Mouse (Mus musculus): ENCODE data around the gene Acap2. TPM values are rescaled to one million over a fixed set of nuclear protein-coding genes. Genes with fewer than 3 reads are reported as not detected.

The Acap2 gene
- polyA plus RNA-seq, 1 experiment, result 6.3 TPM

DNA sequence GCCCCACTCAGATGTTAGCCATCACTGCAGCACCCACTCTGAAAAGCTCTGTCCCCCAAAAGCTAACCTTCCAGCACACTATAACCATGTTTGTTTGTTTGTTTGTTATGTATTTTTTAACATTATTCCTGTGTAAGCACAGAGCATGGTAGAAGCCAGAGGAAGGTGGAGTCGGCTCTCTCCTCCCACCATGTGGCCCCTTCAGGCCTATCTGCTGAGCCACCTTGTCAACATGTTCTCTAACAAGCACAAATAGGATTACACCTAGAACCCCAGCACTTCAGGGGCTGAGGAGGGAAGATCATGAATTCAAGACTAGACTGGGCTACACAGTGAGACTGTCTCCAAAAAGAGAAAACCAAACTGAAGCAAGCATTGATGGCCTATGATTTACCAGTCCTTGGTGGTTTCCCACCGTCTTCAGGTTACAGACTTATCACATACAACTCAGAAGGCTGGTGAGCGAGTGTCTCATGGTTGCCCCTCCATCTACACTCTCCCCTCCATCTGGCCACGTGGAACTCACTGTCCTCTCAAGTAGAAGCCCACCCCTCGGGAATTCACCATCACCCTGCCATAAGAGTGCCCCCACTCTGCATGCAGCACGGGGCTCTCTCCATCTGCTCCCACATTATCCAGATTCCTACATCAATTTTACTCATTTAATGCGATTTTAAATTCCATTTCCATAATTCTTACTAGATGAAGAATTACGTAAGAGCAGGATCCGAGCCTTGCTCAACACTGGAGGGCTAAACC is 26.0 kb downstream of the Acap2 start:
- Histone ChIP-seq H3K27me3 (ENCODE audit: control insufficient read depth, insufficient read depth, insufficient read length) (no peaks in the 10 kb centered on the region), H3K79me2 (ENCODE audit: control insufficient read depth, insufficient read depth) (peaks cover 53% of the 10 kb centered on the region), H3K4me2 (ENCODE audit: low read depth) (no peak overlapping the region), H3ac (ENCODE audit: control insufficient read depth, insufficient read length) (no peak overlapping the region), H3K4me3 (no peak overlapping the region), H3K36me3 (ENCODE audit: control insufficient read depth, insufficient read depth) (no peaks in the 10 kb centered on the region)
- TF ChIP-seq TCF3 (IDR thresholded peaks at IDR 0.05; ENCODE audit: insufficient read length, low read depth) (no peak), TCF12 (IDR thresholded peaks at IDR 0.05; ENCODE audit: insufficient read depth, poor library complexity, severe bottlenecking) (no peak), SRF (IDR thresholded peaks at IDR 0.05; ENCODE audit: control insufficient read depth, insufficient read length, low read depth) (no peak), MYOG (IDR thresholded peaks at IDR 0.05; ENCODE audit: control insufficient read depth in 1 of 3, insufficient read depth in 1 of 3, insufficient read length in 2 of 3, low read depth in 2 of 3) (no peak), POLR2AphosphoS2 (IDR thresholded peaks at IDR 0.05; ENCODE audit: insufficient read length, low read depth) (no peak), E2F4 (IDR thresholded peaks at IDR 0.05; ENCODE audit: insufficient read depth) (no peak), MAX (IDR thresholded peaks at IDR 0.05; ENCODE audit: low read depth) (no peak), CEBPB (IDR thresholded peaks at IDR 0.05; ENCODE audit: insufficient read depth, poor library complexity, severe bottlenecking) (no peak), POLR2A (IDR thresholded peaks at IDR 0.05; ENCODE audit: insufficient read length, low read depth) (no peak), MYOD1 (IDR thresholded peaks at IDR 0.05; ENCODE audit: control insufficient read depth in 1 of 3, insufficient read length in 2 of 3, low read depth in 2 of 3) (no peak)

DNA sequence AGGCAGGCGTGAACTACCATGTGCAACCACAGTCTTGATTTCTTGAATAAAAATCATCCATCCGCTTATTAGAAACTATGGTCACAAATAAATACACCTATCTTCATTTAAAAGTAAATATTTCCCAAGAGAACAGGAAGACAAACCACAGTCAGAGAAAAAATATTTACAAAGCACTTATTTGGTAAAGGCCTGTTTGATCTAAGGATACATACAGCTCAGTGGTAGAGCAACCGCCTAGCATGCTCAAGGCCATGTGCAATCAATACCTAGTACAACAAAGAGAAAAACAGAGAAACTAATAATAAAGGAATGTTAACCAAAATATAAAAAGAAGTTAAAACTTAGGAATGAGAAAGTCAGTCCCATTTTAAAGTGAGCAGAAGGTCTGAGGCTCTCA is 28.8 kb downstream of the Acap2 start:
- Histone ChIP-seq H3K4me3 (no peak overlapping the region), H3K79me2 (ENCODE audit: control insufficient read depth, insufficient read depth) (peaks cover 53% of the 10 kb centered on the region), H3K4me2 (ENCODE audit: low read depth) (no peak overlapping the region), H3K36me3 (ENCODE audit: control insufficient read depth, insufficient read depth) (no peaks in the 10 kb centered on the region), H3ac (ENCODE audit: control insufficient read depth, insufficient read length) (no peak overlapping the region), H3K27me3 (ENCODE audit: control insufficient read depth, insufficient read depth, insufficient read length) (no peaks in the 10 kb centered on the region)
- TF ChIP-seq TCF12 (IDR thresholded peaks at IDR 0.05; ENCODE audit: insufficient read depth, poor library complexity, severe bottlenecking) (no peak), E2F4 (IDR thresholded peaks at IDR 0.05; ENCODE audit: insufficient read depth) (no peak), MYOD1 (IDR thresholded peaks at IDR 0.05; ENCODE audit: control insufficient read depth in 1 of 3, insufficient read length in 2 of 3, low read depth in 2 of 3) (no peak), REST (IDR thresholded peaks at IDR 0.05; ENCODE audit: insufficient read depth, insufficient read length) (no peak), MYOG (IDR thresholded peaks at IDR 0.05; ENCODE audit: control insufficient read depth in 1 of 3, insufficient read depth in 1 of 3, insufficient read length in 2 of 3, low read depth in 2 of 3) (no peak), TCF3 (IDR thresholded peaks at IDR 0.05; ENCODE audit: insufficient read length, low read depth) (no peak), POLR2A (IDR thresholded peaks at IDR 0.05; ENCODE audit: insufficient read length, low read depth) (no peak), SRF (IDR thresholded peaks at IDR 0.05; ENCODE audit: control insufficient read depth, insufficient read length, low read depth) (no peak), MAX (IDR thresholded peaks at IDR 0.05; ENCODE audit: low read depth) (no peak), CEBPB (IDR thresholded peaks at IDR 0.05; ENCODE audit: insufficient read depth, poor library complexity, severe bottlenecking) (no peak), POLR2AphosphoS2 (IDR thresholded peaks at IDR 0.05; ENCODE audit: insufficient read length, low read depth) (no peak)

DNA sequence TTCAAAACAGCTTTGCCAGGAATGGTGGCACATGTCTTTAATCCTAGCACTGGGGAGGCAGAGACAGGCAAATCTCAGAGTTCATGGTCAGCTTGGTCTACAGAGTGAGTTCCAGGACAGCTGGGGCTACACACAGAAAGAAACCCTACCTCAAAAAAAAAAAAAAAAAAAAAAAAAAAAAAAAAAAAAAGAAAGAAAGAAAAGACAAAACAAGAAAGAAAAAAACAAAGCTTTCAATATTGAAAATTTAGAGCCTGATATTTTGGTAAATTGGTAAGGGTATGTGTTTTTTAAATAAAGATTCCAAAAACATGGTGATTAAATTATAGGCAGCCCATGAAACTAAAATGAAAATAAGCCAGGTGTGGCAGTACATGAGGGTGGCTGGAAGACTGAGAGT is 29.6 kb downstream of the Acap2 start:
- Histone ChIP-seq H3K36me3 (ENCODE audit: control insufficient read depth, insufficient read depth) (no peaks in the 10 kb centered on the region), H3K27me3 (ENCODE audit: control insufficient read depth, insufficient read depth, insufficient read length) (no peaks in the 10 kb centered on the region), H3K4me2 (ENCODE audit: low read depth) (no peak overlapping the region), H3K4me3 (no peak overlapping the region), H3ac (ENCODE audit: control insufficient read depth, insufficient read length) (no peak overlapping the region), H3K79me2 (ENCODE audit: control insufficient read depth, insufficient read depth) (peaks cover 50% of the 10 kb centered on the region)
- TF ChIP-seq MYOG (IDR thresholded peaks at IDR 0.05; ENCODE audit: control insufficient read depth in 1 of 3, insufficient read depth in 1 of 3, insufficient read length in 2 of 3, low read depth in 2 of 3) (no peak), MYOD1 (IDR thresholded peaks at IDR 0.05; ENCODE audit: control insufficient read depth in 1 of 3, insufficient read length in 2 of 3, low read depth in 2 of 3) (no peak), REST (IDR thresholded peaks at IDR 0.05; ENCODE audit: insufficient read depth, insufficient read length) (no peak), SRF (IDR thresholded peaks at IDR 0.05; ENCODE audit: control insufficient read depth, insufficient read length, low read depth) (no peak), POLR2AphosphoS2 (IDR thresholded peaks at IDR 0.05; ENCODE audit: insufficient read length, low read depth) (no peak), POLR2A (IDR thresholded peaks at IDR 0.05; ENCODE audit: insufficient read length, low read depth) (no peak), CEBPB (IDR thresholded peaks at IDR 0.05; ENCODE audit: insufficient read depth, poor library complexity, severe bottlenecking) (no peak), USF1 (IDR thresholded peaks at IDR 0.05; ENCODE audit: low read depth) (no peak), MAX (IDR thresholded peaks at IDR 0.05; ENCODE audit: low read depth) (no peak), TCF3 (IDR thresholded peaks at IDR 0.05; ENCODE audit: insufficient read length, low read depth) (no peak), TCF12 (IDR thresholded peaks at IDR 0.05; ENCODE audit: insufficient read depth, poor library complexity, severe bottlenecking) (no peak)

DNA sequence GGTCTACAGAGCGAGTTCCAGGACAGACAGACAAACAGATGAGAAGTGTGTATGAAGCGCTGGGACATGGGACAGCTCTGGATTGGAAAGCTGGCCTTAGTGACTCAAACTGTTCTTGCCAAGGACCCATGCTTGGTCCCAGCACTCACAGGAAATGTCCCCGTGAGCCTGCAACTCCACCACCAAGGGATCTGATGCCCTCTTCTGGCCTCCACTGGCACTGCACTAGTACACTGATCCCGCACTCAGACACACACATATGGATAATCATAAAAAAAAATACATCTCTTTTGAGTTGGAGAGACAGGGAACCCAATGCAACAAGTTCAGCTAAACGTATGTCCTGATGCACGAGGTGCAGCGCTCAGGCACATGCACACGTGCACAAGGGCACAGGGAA is 30.7 kb downstream of the Acap2 start:
- Histone ChIP-seq H3K79me2 (ENCODE audit: control insufficient read depth, insufficient read depth) (peaks cover 43% of the 10 kb centered on the region), H3ac (ENCODE audit: control insufficient read depth, insufficient read length) (no peak overlapping the region), H3K4me3 (no peak overlapping the region), H3K36me3 (ENCODE audit: control insufficient read depth, insufficient read depth) (no peaks in the 10 kb centered on the region), H3K4me2 (ENCODE audit: low read depth) (no peak overlapping the region), H3K27me3 (ENCODE audit: control insufficient read depth, insufficient read depth, insufficient read length) (no peaks in the 10 kb centered on the region)
- TF ChIP-seq POLR2A (IDR thresholded peaks at IDR 0.05; ENCODE audit: insufficient read length, low read depth), result no peak
- no peak for TF ChIP-seq E2F4 (IDR thresholded peaks at IDR 0.05; ENCODE audit: insufficient read depth)
- no peak for TF ChIP-seq MAX (IDR thresholded peaks at IDR 0.05; ENCODE audit: low read depth)
- no peak for TF ChIP-seq TCF3 (IDR thresholded peaks at IDR 0.05; ENCODE audit: insufficient read length, low read depth)
- no peak for TF ChIP-seq SRF (IDR thresholded peaks at IDR 0.05; ENCODE audit: control insufficient read depth, insufficient read length, low read depth)
- no peak for TF ChIP-seq TCF12 (IDR thresholded peaks at IDR 0.05; ENCODE audit: insufficient read depth, poor library complexity, severe bottlenecking)
- no peak for TF ChIP-seq REST (IDR thresholded peaks at IDR 0.05; ENCODE audit: insufficient read depth, insufficient read length)
- no peak for TF ChIP-seq POLR2AphosphoS2 (IDR thresholded peaks at IDR 0.05; ENCODE audit: insufficient read length, low read depth)
- TF ChIP-seq MYOG (IDR thresholded peaks at IDR 0.05; ENCODE audit: control insufficient read depth in 1 of 3, insufficient read depth in 1 of 3, insufficient read length in 2 of 3, low read depth in 2 of 3), result no peak
- no peak for TF ChIP-seq USF1 (IDR thresholded peaks at IDR 0.05; ENCODE audit: low read depth)
- TF ChIP-seq CEBPB (IDR thresholded peaks at IDR 0.05; ENCODE audit: insufficient read depth, poor library complexity, severe bottlenecking), result no peak
- TF ChIP-seq MYOD1 (IDR thresholded peaks at IDR 0.05; ENCODE audit: control insufficient read depth in 1 of 3, insufficient read length in 2 of 3, low read depth in 2 of 3), result no peak
